Mouse (Mus musculus): ENCODE results near the gene Slc25a43. TPM values are rescaled to one million over a fixed set of nuclear protein-coding genes. Genes with fewer than 3 reads are reported as not detected.

Gene Slc25a43
- total RNA-seq, 1 experiment from 2014 or later = 0.35 TPM

- ATAC-seq (ENCODE audit: extremely low read depth, insufficient number of reproducible peaks, low FRiP score, poor library complexity, severe bottlenecking) = no peak
Observed at GRCm38 (mm10) chrX:36816368-36816899, 73.0 kb downstream of the Slc25a43 start.

- no peak for ATAC-seq (ENCODE audit: extremely low read depth, insufficient number of reproducible peaks, low FRiP score, poor library complexity, severe bottlenecking)
Observed at GRCm38 (mm10) chrX:36816953-36817441, 73.5 kb downstream of the Slc25a43 start.

GRCm38 (mm10) chrX:36819575-36819974 is 76.1 kb downstream of the Slc25a43 start:
- ATAC-seq (ENCODE audit: extremely low read depth, insufficient number of reproducible peaks, low FRiP score, poor library complexity, severe bottlenecking) = no peak

DNA sequence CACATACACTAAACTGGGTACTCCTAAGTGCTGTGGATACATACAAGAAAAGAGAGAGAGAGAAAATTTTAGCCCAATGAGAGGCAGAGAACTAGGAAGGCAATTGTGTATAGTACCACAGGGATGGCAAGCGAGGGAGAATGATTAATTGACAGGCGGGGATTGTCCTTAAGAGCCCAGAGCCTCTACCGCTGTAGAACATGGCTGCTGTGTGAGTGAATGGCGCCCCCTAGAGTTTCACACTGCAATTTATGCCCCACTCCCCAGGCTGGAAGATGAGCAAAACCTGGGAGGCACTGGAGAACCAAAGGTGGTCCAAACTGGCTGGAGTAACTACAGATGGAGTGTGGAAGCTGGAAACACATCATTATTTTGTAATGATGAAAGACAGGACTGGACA is 76.7 kb downstream of the Slc25a43 start:
- ATAC-seq (ENCODE audit: extremely low read depth, insufficient number of reproducible peaks, low FRiP score, poor library complexity, severe bottlenecking) = peak; percentile 74

- ATAC-seq (ENCODE audit: extremely low read depth, insufficient number of reproducible peaks, low FRiP score, poor library complexity, severe bottlenecking) = no peak
Observed at GRCm38 (mm10) chrX:36823932-36824711, 80.7 kb downstream of the Slc25a43 start.

DNA sequence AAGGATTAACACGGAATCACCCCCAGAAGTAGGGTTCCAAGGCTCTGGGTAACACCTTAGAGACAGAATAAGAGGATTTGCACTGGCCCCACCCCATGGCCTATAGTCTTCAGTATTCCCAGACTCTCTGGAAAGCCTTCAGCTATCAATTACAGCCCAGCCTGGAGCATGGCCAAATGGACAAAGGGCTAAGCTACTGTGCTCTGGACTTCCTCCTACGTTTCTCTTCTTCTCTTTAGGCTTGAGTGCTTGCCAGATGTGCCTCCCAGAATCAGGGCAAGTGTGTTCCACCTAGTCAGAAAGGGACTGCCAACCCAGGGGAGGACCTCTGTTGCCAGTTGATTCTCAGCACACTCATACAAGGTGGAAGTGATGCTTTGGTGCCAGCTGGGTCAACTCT is 81.6 kb downstream of the Slc25a43 start:
- ATAC-seq (ENCODE audit: extremely low read depth, insufficient number of reproducible peaks, low FRiP score, poor library complexity, severe bottlenecking) = no peak

Other genes starting within 250 kb of the Slc25a43 start
- gene Pgrmc1, start 145.5 kb upstream of the Slc25a43 start, total RNA-seq (2017) = 32.9 TPM in 2 replicates
- gene Akap17b, start 98.3 kb upstream of the Slc25a43 start, total RNA-seq (2017) = 4.2 and 7.4 TPM in 2 replicates
- 239 and 243 TPM in 2 replicates for gene Slc25a5, start 52.0 kb downstream of the Slc25a43 start, total RNA-seq (2017)
- gene Ube2a, start 130.2 kb downstream of the Slc25a43 start, total RNA-seq (2017) = 18.5 and 20.9 TPM in 2 replicates
- gene C330007P06Rik, start 130.5 kb downstream of the Slc25a43 start, total RNA-seq (2017) = 44.5 and 47.8 TPM in 2 replicates
- gene Nkrf, start 159.2 kb downstream of the Slc25a43 start, total RNA-seq (2017) = 5.5 and 5.7 TPM in 2 replicates
- 74.5 and 78.8 TPM in 2 replicates for gene Sept6, start 248.1 kb downstream of the Slc25a43 start, total RNA-seq (2017)

Measured in neutrophil, adult 5-6 weeks (primary cell).